Mouse (Mus musculus) limb, embryonic 11.5 days (tissue): ENCODE measurements around the gene Hoxa2. TPM values are rescaled to one million over a fixed set of nuclear protein-coding genes. Genes with fewer than 3 reads are reported as not detected.

Experiments used
- ATAC-seq: fragments of 200-750 bp; cut with Nextera tagmentation; 2 replicates; pipeline ENCODE4 v1.8.0; 2017; ENCODE audit warnings: low read depth; ENCODE audit not compliant: insufficient number of reproducible peaks, low FRiP score, low TSS enrichment
- DNase-seq: peaks from one replicate; pipeline ENCODE4 v3.0.0-alpha.2; 2015; ENCODE audit warnings: low spot score
- H3K27ac ChIP-seq: fragments of 300-500 bp; sonication (generic); replicated peaks from 2 replicates; pipeline ENCODE4 v1.5.1; 2014; ENCODE audit warnings: low read depth, mild to moderate bottlenecking, low read length
- H3K27me3 ChIP-seq: fragments of 300-500 bp; sonication (generic); 2 replicates; pipeline ENCODE4 v1.6.1; 2014; ENCODE audit warnings: mild to moderate bottlenecking, low read length, mixed read lengths; ENCODE audit not compliant: control insufficient read depth, insufficient read depth
- H3K36me3 ChIP-seq: fragments of 300-500 bp; sonication (generic); 2 replicates; pipeline ENCODE4 v1.6.1; 2014; ENCODE audit warnings: mild to moderate bottlenecking, low read length, moderate library complexity, mixed read lengths; ENCODE audit not compliant: control insufficient read depth, insufficient read depth
- H3K4me1 ChIP-seq: fragments of 300-500 bp; sonication (generic); 2 replicates; pipeline ENCODE4 v1.6.1; 2014; ENCODE audit warnings: low read length, mixed read lengths; ENCODE audit not compliant: control insufficient read depth, insufficient read depth
- H3K4me2 ChIP-seq: fragments of 300-500 bp; sonication (generic); 2 replicates; pipeline ENCODE4 v1.6.1; 2014; ENCODE audit warnings: low read depth, mild to moderate bottlenecking, moderate library complexity; ENCODE audit not compliant: severe bottlenecking
- H3K4me3 ChIP-seq: fragments of 300-500 bp; sonication (generic); 2 replicates; pipeline ENCODE4 v1.5.1; 2014; ENCODE audit warnings: low read depth, low read length
- H3K9ac ChIP-seq: fragments of 300-500 bp; sonication (generic); 2 replicates; pipeline ENCODE4 v1.6.1; 2014; ENCODE audit warnings: mild to moderate bottlenecking, low read length
- H3K9me3 ChIP-seq: fragments of 300-500 bp; sonication (generic); 2 replicates; pipeline ENCODE4 v1.6.1; 2016; ENCODE audit warnings: low read length; ENCODE audit not compliant: control insufficient read depth
- WGBS: fragments of 180-500 bp; shearing (Covaris S2); extraction: QIAGEN DNeasy Blood & Tissue Kit; methylation state at CpG from one replicate; pipeline ENCODE4 v1.1.7; 2014; 5-methylcytosine and 5-hydroxymethylcytosine counted together
- polyA plus RNA-seq: library from polyadenylated mRNA; unstranded; fragments of >200 nt; fragmentation: Nextera tagmentation; extraction: Ambion mirVana; gene quantifications from 2 replicates; pipeline ENCODE4 v1.2.1, GENCODE M21; 2014

Gene Hoxa2
- polyA plus RNA-seq, 1 experiment from 2014 or later, result 3.0 TPM

DNA sequence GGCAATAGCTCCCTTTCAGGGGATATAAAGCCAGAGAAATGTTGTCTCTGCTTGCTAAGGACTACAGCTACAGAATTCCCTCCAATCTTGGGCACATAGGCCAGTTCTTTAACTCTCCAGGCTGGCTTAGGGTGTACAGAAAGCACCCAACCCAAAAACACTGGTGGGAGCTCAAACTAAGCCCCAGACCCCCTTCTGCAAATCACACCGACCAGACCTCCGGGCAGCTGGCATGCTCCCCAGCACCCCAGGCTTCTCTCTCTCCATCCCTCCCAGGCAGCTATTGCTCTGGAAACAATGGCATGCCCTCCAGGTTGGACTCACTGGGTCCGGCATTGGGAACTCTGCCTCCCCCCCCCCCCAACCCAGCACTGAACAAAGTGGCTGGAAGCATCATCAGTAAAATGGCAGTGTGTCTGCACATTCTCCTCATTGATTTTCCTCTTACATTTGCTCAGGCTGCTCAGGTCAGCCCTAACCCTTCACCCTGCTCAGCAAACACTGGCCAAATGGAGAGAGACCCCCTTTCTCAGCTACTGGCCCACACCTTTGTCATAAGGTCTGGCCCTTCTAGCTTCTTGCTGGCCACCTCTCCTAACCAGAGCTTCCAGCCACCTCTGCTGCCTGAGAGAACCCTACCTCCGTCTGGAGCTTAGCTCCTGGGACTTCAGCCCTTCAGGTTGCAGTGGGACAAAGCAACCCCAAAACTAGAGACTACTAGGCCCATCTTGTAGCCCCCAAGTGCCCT, 14.5 kb upstream of the Hoxa2 start:
- no peaks in the 10 kb centered on the region for H3K36me3 ChIP-seq
- H3K4me3 ChIP-seq, result no peak overlapping the region

DNA sequence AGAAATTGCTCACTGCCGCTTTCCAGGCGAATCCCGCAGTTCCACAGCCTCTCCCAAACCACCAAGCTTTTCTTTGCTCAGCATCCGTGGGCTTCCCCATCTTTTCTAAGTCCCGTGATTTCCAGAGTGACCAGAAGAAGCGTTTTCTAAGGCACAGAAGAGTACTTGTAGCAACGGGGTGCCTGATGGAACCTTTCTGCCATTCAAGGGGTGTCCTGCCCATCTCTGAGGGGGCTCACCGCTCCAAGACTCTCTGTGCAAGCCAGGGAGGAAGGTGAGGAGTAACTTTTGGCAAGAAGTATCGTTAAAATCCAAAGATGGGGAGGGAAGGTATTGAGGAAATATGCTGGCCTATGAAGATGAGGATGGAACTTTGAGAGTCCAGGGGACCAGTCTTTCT, 13.2 kb upstream of the Hoxa2 start:
- Histone ChIP-seq H3K9ac (no peak overlapping the region), H3K27me3 (peaks cover 10% of the 10 kb centered on the region), H3K4me1 (peaks cover 59% of the 10 kb centered on the region), H3K9me3 (no peaks in the 10 kb centered on the region), H3K4me2 (peak overlapping the region; percentile 61; the same call in 1 of the 2 replicates), H3K4me3 (no peak overlapping the region), H3K36me3 (no peaks in the 10 kb centered on the region), H3K27ac (peak overlapping the region; percentile 8; the same call in 1 of the 2 replicates)
- no peak for ATAC-seq
- WGBS, result 3% methylated on average over 9 of the region's 9 CpGs
- peak; percentile 45 for DNase-seq

More for the DNA sequence above, 14.5 kb upstream of the Hoxa2 start:
- Histone ChIP-seq H3K4me2 (peak overlapping the region; percentile 8; the same call in 1 of the 2 replicates), H3K9me3 (no peaks in the 10 kb centered on the region), H3K27me3 (peaks cover 10% of the 10 kb centered on the region), H3K9ac (no peak overlapping the region; the same call in 1 of the 2 replicates), H3K4me1 (peaks cover 69% of the 10 kb centered on the region), H3K27ac (no peak overlapping the region)
- no peak for ATAC-seq
- WGBS, result 14% methylated on average over 4 of the region's 4 CpGs
- peak; percentile 34 for DNase-seq

DNA sequence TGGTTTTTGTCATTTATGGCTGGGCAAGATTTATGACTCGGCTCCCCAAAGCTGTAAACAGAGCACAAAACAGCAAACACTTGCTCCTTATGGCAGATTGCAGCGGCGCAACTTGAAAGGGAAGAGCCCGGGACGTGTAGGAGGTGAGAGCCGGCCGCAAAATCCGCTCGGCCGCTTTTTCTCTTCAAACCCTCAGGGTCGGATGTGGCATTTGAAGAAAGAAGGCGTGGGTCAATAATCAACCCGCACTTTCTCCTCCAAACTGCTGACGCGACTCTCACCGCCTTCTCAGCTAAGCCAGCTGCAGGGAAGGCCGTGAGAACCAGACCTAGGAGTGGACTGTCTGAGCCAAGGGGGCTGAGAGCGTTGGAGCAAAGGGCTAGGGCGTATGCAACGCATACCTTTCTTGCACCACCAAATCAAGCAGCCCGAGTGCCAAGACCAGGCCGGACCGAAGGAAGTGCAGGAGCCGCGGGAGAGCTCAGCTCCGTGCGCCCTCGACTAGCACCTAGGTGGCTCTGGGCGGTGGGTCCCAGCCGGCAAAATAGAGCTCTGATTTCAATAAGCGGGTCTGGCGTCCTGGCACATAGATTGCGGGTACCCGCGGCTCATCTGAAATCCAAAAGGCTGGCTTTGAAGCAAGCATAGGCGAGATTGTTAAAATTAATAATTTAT, 12.6 kb upstream of the Hoxa2 start, which contains the start of gene 5730596B20Rik:
Gene 5730596B20Rik, plus strand, starts transcription at position 438 of the 675 bp plus-strand sequence.
- Histone ChIP-seq H3K4me3 (peak within 1 kb of the TSS; percentile 42), H3K36me3 (no peaks in the 10 kb centered on the region), H3K27ac (peak within 1 kb of the TSS; percentile 8; the same call in 1 of the 2 replicates), H3K9ac (peak within 1 kb of the TSS; percentile 43), H3K4me2 (peak within 1 kb of the TSS; percentile 61), H3K9me3 (no peaks in the 10 kb centered on the region), H3K27me3 (peaks cover 10% of the 10 kb centered on the region), H3K4me1 (peaks cover 64% of the 10 kb centered on the region)
- ATAC-seq, result no peak
- DNase-seq, result peak; percentile 80
- under 1% methylated on average over 36 of the region's 36 CpGs for WGBS

DNA sequence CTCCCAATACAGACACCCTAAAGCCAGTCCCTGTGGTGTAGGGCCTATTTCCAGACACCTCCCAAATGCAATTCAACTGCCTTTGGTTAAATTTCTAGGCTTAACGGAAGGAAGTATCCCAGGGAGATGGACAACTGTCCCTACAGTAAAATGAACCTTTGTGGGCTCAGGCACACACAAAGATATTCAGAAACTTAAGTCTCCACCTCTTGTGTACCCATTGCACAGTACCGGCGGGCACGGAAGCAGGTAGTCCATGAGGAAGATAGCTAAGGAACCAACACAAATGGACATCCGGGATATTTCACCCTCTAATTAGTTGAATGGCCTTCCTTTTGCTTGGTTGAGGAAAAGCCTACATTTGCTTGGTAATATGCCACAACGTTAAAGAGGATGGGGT, 11.8 kb upstream of the Hoxa2 start:
- peaks cover 16% of the 10 kb centered on the region for H3K27me3 ChIP-seq
- no peaks in the 10 kb centered on the region for H3K9me3 ChIP-seq
- no peaks in the 10 kb centered on the region for H3K36me3 ChIP-seq
- peak overlapping the region; percentile 27; the same call in 1 of the 2 replicates for H3K9ac ChIP-seq
- ATAC-seq, result no peak
- peak overlapping the region; percentile 42 for H3K4me3 ChIP-seq
- peaks cover 70% of the 10 kb centered on the region for H3K4me1 ChIP-seq
- peak overlapping the region; percentile 61 for H3K4me2 ChIP-seq
- H3K27ac ChIP-seq, result no peak overlapping the region; the same call in 1 of the 2 replicates
- peak; percentile 44 for DNase-seq
- WGBS, result 1% methylated on average over 6 of the region's 6 CpGs

DNA sequence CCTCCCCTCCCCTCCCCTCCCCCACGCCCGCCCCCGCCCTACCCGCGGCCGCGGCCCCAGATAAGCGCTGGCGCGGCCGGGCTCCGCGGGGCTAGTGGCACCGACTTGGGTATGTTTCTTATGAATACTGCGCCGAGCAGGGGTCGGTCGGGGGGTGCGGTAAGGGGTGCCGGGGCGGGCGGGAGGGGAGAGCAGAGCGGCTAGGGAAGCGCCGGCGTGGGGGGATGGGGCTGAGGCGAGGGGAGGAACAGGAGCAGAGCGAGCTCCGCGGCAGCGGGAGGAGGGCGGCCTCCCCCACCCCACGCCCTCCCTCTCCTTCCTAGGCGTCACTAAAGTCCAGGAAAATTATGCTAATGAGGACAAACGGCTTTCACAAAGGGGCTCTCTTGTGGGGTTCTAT, 11.2 kb upstream of the Hoxa2 start:
- peak overlapping the region; percentile 42 for H3K4me3 ChIP-seq
- H3K4me1 ChIP-seq, result peaks cover 71% of the 10 kb centered on the region
- peak overlapping the region; percentile 61 for H3K4me2 ChIP-seq
- 2% methylated on average over 21 of the region's 35 CpGs for WGBS
- H3K9ac ChIP-seq, result peak overlapping the region; percentile 56
- no peak for ATAC-seq
- H3K9me3 ChIP-seq, result no peaks in the 10 kb centered on the region
- no peaks in the 10 kb centered on the region for H3K36me3 ChIP-seq
- DNase-seq, result peak; percentile 61
- peaks cover 20% of the 10 kb centered on the region for H3K27me3 ChIP-seq
- H3K27ac ChIP-seq, result peak overlapping the region; percentile 48

DNA sequence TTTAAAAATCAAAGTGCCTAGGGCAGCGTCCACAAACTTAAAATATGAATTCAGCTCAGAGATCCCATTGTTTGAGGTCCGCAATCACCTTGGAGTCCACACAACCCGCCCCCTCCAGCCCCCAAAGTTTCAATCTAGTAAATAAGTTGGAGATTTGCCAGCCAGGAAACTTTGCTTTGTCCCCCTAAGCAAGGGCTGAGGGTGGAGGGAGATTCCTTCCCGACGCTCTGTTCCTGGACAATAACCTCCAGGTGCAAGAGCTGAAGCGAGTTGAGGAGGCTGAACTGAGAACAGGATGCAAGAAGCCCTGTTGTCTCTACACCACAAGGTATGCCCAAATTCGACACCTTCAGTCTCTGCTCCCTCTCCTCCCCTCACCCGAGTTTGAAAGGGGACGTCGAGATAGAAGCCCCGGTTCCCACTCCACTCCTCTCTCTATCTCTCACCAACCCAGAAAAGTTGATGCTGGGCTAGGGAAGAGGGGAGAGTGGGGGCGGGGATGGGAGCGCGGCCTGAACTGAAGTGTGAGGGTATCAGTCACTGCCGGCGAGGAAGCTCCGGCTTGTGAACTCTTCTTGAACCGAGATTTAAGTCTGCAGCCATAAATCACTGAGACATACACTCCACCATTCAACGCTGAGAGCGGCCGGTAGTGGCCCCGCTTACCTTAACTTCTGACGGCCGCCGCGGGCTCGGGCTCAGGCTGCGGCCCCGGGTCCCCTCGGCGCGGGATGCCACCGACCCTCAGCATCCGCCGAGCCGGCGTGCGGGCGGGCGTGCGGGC, 10.5 kb upstream of the Hoxa2 start:
- Histone ChIP-seq H3K9me3 (no peaks in the 10 kb centered on the region), H3K9ac (peak overlapping the region; percentile 56), H3K4me2 (peak overlapping the region; percentile 61), H3K4me3 (peak overlapping the region; percentile 42), H3K27ac (peak overlapping the region; percentile 48), H3K4me1 (peaks cover 71% of the 10 kb centered on the region), H3K36me3 (peaks cover 1% of the 10 kb centered on the region; the same call in 1 of the 2 replicates), H3K27me3 (peaks cover 19% of the 10 kb centered on the region)
- 2% methylated on average over 40 of the region's 41 CpGs for WGBS
- DNase-seq (peak; percentile 73), ATAC-seq (peak; percentile 35; the same call in 1 of the 2 replicates)

DNA sequence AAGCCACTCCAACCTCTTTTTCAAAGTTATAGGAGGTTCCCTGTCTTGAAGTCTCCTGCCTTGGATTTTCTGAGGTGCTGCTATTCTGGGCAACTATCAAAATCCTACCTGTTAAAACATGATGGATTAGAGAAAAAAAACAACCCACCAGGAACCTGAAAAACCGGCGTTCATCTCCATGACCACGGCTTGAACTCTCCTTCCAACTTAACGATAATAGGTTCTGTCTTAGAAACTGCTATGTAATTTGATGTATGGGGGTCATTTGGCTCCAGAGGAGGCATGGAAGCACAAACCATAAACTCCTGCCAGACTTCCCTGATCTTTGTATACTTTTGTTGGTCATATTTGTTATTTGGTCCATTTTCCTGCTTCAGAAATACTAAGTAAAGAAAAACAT, 9.0 kb upstream of the Hoxa2 start:
- peaks cover 63% of the 10 kb centered on the region for H3K4me1 ChIP-seq
- H3K27ac ChIP-seq, result no peak overlapping the region
- H3K4me2 ChIP-seq, result peak overlapping the region; percentile 76; the same call in 1 of the 2 replicates
- H3K27me3 ChIP-seq, result peaks cover 23% of the 10 kb centered on the region
- H3K4me3 ChIP-seq, result no peak overlapping the region
- peaks cover 2% of the 10 kb centered on the region; the same call in 1 of the 2 replicates for H3K36me3 ChIP-seq
- no peaks in the 10 kb centered on the region for H3K9me3 ChIP-seq
- no peak for ATAC-seq
- peak; percentile 28 for DNase-seq
- WGBS, result 1% methylated on average over 4 of the region's 4 CpGs
- H3K9ac ChIP-seq, result no peak overlapping the region

DNA sequence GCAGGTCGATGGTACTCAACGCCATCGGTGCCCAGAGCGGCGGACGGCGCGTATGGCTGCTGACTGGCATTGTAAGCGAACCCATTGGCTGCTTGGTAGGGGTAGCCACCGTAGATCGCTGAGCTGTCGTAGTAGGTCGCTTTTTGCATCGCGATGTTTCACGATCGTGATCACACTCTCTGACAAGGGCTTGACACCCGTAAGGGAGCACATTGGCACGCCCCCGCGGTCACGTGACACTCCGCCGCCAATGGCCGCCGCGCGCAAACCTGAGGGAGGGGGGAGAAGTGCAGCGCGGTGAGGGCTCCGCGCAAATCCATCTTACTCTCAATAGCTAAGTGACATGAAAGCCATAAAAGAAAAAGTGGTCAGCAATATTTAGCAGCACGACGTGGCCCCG, 7.9 kb upstream of the Hoxa2 start:
- DNase-seq (peak; percentile 95), ATAC-seq (peak; percentile 45)
- H3K27ac ChIP-seq, result no peak overlapping the region; the same call in 1 of the 2 replicates
- H3K4me1 ChIP-seq, result peaks cover 63% of the 10 kb centered on the region
- H3K4me3 ChIP-seq, result peak overlapping the region; percentile 28
- peak overlapping the region; percentile 49 for H3K9ac ChIP-seq
- no peaks in the 10 kb centered on the region for H3K9me3 ChIP-seq
- WGBS, result under 1% methylated on average over 35 of the region's 35 CpGs
- H3K27me3 ChIP-seq, result peaks cover 30% of the 10 kb centered on the region
- peak overlapping the region; percentile 76 for H3K4me2 ChIP-seq
- peaks cover 2% of the 10 kb centered on the region; the same call in 1 of the 2 replicates for H3K36me3 ChIP-seq
